Mouse (Mus musculus) hindbrain, embryonic 15.5 days (tissue): Measurements from ENCODE around the gene Wdr63. TPM values are rescaled to one million over a fixed set of nuclear protein-coding genes. Genes with fewer than 3 reads are reported as not detected.
A peak's percentile ranks its signal among the peaks of the same experiment; 100 is the strongest.

Experiments
- ATAC-seq: fragments of 200-750 bp; cut with Nextera tagmentation; 2 replicates; pipeline ENCODE4 v1.8.0; 2017; ENCODE audit warnings: low read depth, moderate number of reproducible peaks, moderate TSS enrichment; ENCODE audit not compliant: low FRiP score
- H3K27ac ChIP-seq: fragments of 300-500 bp; sonication (generic); replicated peaks from 2 replicates; pipeline ENCODE4 v1.5.1; 2015; ENCODE audit warnings: mild to moderate bottlenecking, inconsistent platforms
- H3K27me3 ChIP-seq: fragments of 300-500 bp; sonication (generic); 2 replicates; pipeline ENCODE4 v1.6.1; 2015; ENCODE audit warnings: control low read depth, inconsistent platforms
- H3K36me3 ChIP-seq: fragments of 300-500 bp; sonication (generic); 2 replicates; pipeline ENCODE4 v1.6.1; 2015; ENCODE audit warnings: control low read depth, inconsistent platforms
- H3K4me1 ChIP-seq: fragments of 300-500 bp; sonication (generic); replicated peaks from 2 replicates; pipeline ENCODE4 v1.6.1; 2015; ENCODE audit warnings: control low read depth, inconsistent platforms
- H3K4me2 ChIP-seq: fragments of 300-500 bp; sonication (generic); 2 replicates; pipeline ENCODE4 v1.6.1; 2015; ENCODE audit warnings: moderate library complexity, mild to moderate bottlenecking, inconsistent platforms
- H3K4me3 ChIP-seq: fragments of 300-500 bp; sonication (generic); 2 replicates; pipeline ENCODE4 v1.5.1; 2015; ENCODE audit warnings: mild to moderate bottlenecking, inconsistent platforms
- H3K9ac ChIP-seq: fragments of 300-500 bp; sonication (generic); 2 replicates; pipeline ENCODE4 v1.6.1; 2015; ENCODE audit warnings: inconsistent platforms
- H3K9me3 ChIP-seq: fragments of 300-500 bp; sonication (generic); 2 replicates; pipeline ENCODE4 v1.6.1; 2016; ENCODE audit warnings: control low read depth, inconsistent platforms
- WGBS: fragments of 180-500 bp; shearing (Covaris S2); methylation state at CpG from one replicate; pipeline ENCODE4 v1.1.7; 2015; 5-methylcytosine and 5-hydroxymethylcytosine counted together
- polyA plus RNA-seq: library from polyadenylated mRNA; unstranded; fragments of >200 nt; fragmentation: Nextera tagmentation; extraction: Ambion mirVana; gene quantifications from 2 replicates; pipeline ENCODE4 v1.2.1, GENCODE M21; 2015

Wdr63 gene
- polyA plus RNA-seq, 1 experiment from 2014 or later = 1.7 TPM

DNA sequence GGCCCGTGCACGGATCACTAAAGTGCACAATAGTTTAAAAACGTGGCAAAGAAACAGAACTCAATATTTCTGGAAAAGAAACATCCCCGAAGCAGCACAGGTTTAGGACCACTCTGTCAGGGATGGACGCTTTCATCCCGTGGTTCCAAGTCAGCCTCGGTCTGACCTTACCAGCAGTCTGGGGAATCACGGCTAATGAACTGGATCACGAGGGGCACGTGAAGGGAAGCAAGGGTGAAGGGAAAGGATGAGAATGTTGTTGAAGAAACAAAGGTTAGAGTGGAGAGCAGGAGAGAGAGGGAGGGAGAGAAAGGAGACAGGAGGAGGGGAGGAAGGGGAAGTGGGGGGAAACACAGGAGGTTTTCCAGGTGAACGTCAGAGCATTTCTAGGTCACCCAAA lies 61.9 kb downstream of the Wdr63 start:
- Histone ChIP-seq H3K9me3 (no peaks in the 10 kb centered on the region), H3K36me3 (no peaks in the 10 kb centered on the region), H3K27ac (no peak overlapping the region), H3K4me3 (no peak overlapping the region), H3K4me1 (peaks cover 2% of the 10 kb centered on the region; the same call in 1 of the 2 replicates), H3K27me3 (no peaks in the 10 kb centered on the region), H3K9ac (no peak overlapping the region), H3K4me2 (no peak overlapping the region)
- 85% methylated on average over 11 of the region's 11 CpGs for WGBS
- ATAC-seq = no peak

- H3K27ac ChIP-seq = no peak overlapping the region
- H3K9me3 ChIP-seq = no peaks in the 10 kb centered on the region
- ATAC-seq = peak; percentile 45; the same call in 1 of the 2 replicates
- H3K4me2 ChIP-seq = no peak overlapping the region
- WGBS = 54% methylated on average over 11 of the region's 11 CpGs
- H3K27me3 ChIP-seq = no peaks in the 10 kb centered on the region
- H3K9ac ChIP-seq = no peak overlapping the region
- H3K4me1 ChIP-seq = no peaks in the 10 kb centered on the region
- no peaks in the 10 kb centered on the region for H3K36me3 ChIP-seq
- H3K4me3 ChIP-seq = no peak overlapping the region
These were observed 63.0 kb downstream of the Wdr63 start for GRCm38 (mm10) chr3:146044977-146045376.

GRCm38 (mm10) chr3:146041382-146041781 lies 66.5 kb downstream of the Wdr63 start:
- H3K4me3 ChIP-seq = no peak overlapping the region
- ATAC-seq = no peak
- no peaks in the 10 kb centered on the region for H3K27me3 ChIP-seq
- no peak overlapping the region for H3K27ac ChIP-seq
- peaks cover 5% of the 10 kb centered on the region; the same call in 1 of the 2 replicates for H3K4me1 ChIP-seq
- H3K9me3 ChIP-seq = no peaks in the 10 kb centered on the region
- WGBS = 94% methylated on average over 11 of the region's 11 CpGs
- no peak overlapping the region for H3K9ac ChIP-seq
- H3K36me3 ChIP-seq = no peaks in the 10 kb centered on the region
- no peak overlapping the region for H3K4me2 ChIP-seq

GRCm38 (mm10) chr3:146039132-146039903 lies 68.6 kb downstream of the Wdr63 start:
- no peak for ATAC-seq
- no peaks in the 10 kb centered on the region for H3K27me3 ChIP-seq
- 74% methylated on average over 12 of the region's 12 CpGs for WGBS
- no peak overlapping the region for H3K4me2 ChIP-seq
- H3K9me3 ChIP-seq = no peaks in the 10 kb centered on the region
- H3K27ac ChIP-seq = no peak overlapping the region
- no peak overlapping the region for H3K4me3 ChIP-seq
- H3K4me1 ChIP-seq = peaks cover 5% of the 10 kb centered on the region; the same call in 1 of the 2 replicates
- no peak overlapping the region for H3K9ac ChIP-seq
- H3K36me3 ChIP-seq = no peaks in the 10 kb centered on the region

GRCm38 (mm10) chr3:146037906-146038305 lies 70.0 kb downstream of the Wdr63 start:
- 32% methylated on average over 15 of the region's 15 CpGs for WGBS

GRCm38 (mm10) chr3:146032976-146033375 lies 75.0 kb downstream of the Wdr63 start:
- Histone ChIP-seq H3K27ac (no peak overlapping the region), H3K4me1 (peaks cover 9% of the 10 kb centered on the region; the same call in 1 of the 2 replicates), H3K9ac (no peak overlapping the region), H3K36me3 (no peaks in the 10 kb centered on the region), H3K4me3 (no peak overlapping the region), H3K9me3 (no peaks in the 10 kb centered on the region), H3K4me2 (no peak overlapping the region), H3K27me3 (no peaks in the 10 kb centered on the region)
- 92% methylated on average over 5 of the region's 5 CpGs for WGBS
- ATAC-seq = no peak

More at GRCm38 (mm10) chr3:146037906-146038305, 70.0 kb downstream of the Wdr63 start:
- ATAC-seq = peak; percentile 23; the same call in 1 of the 2 replicates
- no peak overlapping the region for H3K9ac ChIP-seq
- H3K4me2 ChIP-seq = no peak overlapping the region
- no peak overlapping the region for H3K4me3 ChIP-seq
- H3K27ac ChIP-seq = 0 out of 2 replicates have a peak overlapping the region, but pooled peaks have one; percentile 23
- no peaks in the 10 kb centered on the region for H3K36me3 ChIP-seq
- no peaks in the 10 kb centered on the region for H3K9me3 ChIP-seq
- peaks cover 5% of the 10 kb centered on the region; the same call in 1 of the 2 replicates for H3K4me1 ChIP-seq
- H3K27me3 ChIP-seq = no peaks in the 10 kb centered on the region

DNA sequence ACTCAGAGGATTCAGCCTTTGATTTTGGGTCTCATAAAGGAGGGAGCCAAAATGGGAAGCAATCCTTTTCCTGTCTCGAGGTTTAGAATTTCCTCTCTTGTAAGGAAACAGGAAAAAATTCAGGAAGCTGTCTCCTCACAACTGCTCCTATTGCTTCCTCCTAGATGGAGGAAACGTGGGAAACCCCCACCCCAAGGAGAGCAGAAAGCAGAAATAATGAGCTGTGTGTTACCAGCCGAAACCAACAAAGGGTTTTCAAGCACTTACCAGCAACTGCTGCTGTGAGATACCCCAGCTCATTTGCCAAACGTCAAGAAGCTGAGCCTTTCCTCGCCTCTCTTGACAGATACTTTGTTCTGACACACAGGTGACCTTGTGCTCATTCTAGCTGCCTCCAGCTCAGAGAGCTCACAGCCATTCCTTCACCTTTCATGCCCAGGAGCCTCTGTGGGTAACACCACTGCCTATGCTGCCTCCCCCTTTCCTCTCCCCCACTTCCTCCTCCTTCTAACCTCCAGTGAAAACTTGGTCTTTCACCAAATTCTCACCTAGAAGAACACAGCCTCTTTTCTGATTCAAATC lies 77.6 kb downstream of the Wdr63 start:
- H3K4me2 ChIP-seq = no peak overlapping the region
- peaks cover 6% of the 10 kb centered on the region; the same call in 1 of the 2 replicates for H3K4me1 ChIP-seq
- no peak overlapping the region for H3K4me3 ChIP-seq
- peak; percentile 34; the same call in 1 of the 2 replicates for ATAC-seq
- H3K9me3 ChIP-seq = no peaks in the 10 kb centered on the region
- no peak overlapping the region for H3K9ac ChIP-seq
- 20% methylated on average over 5 of the region's 5 CpGs for WGBS
- H3K36me3 ChIP-seq = no peaks in the 10 kb centered on the region
- no peaks in the 10 kb centered on the region for H3K27me3 ChIP-seq
- H3K27ac ChIP-seq = peak overlapping the region; percentile 7; the same call in 1 of the 2 replicates

- Histone ChIP-seq H3K27ac (no peak overlapping the region), H3K27me3 (no peaks in the 10 kb centered on the region), H3K9me3 (no peaks in the 10 kb centered on the region), H3K4me1 (peaks cover 6% of the 10 kb centered on the region; the same call in 1 of the 2 replicates), H3K4me2 (no peak overlapping the region), H3K9ac (no peak overlapping the region), H3K36me3 (no peaks in the 10 kb centered on the region), H3K4me3 (no peak overlapping the region)
- ATAC-seq = no peak
- WGBS = 82% methylated on average over 3 of the region's 3 CpGs
These were observed 78.7 kb downstream of the Wdr63 start for GRCm38 (mm10) chr3:146029234-146029633.

- ATAC-seq = no peak
- WGBS = 86% methylated on average over 2 of the region's 2 CpGs
- peaks cover 6% of the 10 kb centered on the region; the same call in 1 of the 2 replicates for H3K4me1 ChIP-seq
- no peaks in the 10 kb centered on the region for H3K36me3 ChIP-seq
- no peaks in the 10 kb centered on the region for H3K27me3 ChIP-seq
- H3K4me2 ChIP-seq = no peak overlapping the region
- H3K4me3 ChIP-seq = no peak overlapping the region
- no peak overlapping the region for H3K27ac ChIP-seq
- no peak overlapping the region for H3K9ac ChIP-seq
- H3K9me3 ChIP-seq = no peaks in the 10 kb centered on the region
These were observed 79.5 kb downstream of the Wdr63 start for GRCm38 (mm10) chr3:146028406-146028805.

GRCm38 (mm10) chr3:146027116-146027515 lies 80.8 kb downstream of the Wdr63 start:
- H3K27me3 ChIP-seq = no peaks in the 10 kb centered on the region
- H3K4me2 ChIP-seq = no peak overlapping the region
- no peak overlapping the region for H3K27ac ChIP-seq
- no peak overlapping the region for H3K4me3 ChIP-seq
- no peaks in the 10 kb centered on the region for H3K9me3 ChIP-seq
- peaks cover 6% of the 10 kb centered on the region; the same call in 1 of the 2 replicates for H3K4me1 ChIP-seq
- H3K36me3 ChIP-seq = no peaks in the 10 kb centered on the region
- no peak for ATAC-seq
- WGBS = 48% methylated on average over 6 of the region's 6 CpGs
- H3K9ac ChIP-seq = no peak overlapping the region

GRCm38 (mm10) chr3:146025499-146025898 lies 82.4 kb downstream of the Wdr63 start:
- H3K9me3 ChIP-seq = no peaks in the 10 kb centered on the region
- ATAC-seq = no peak
- H3K27ac ChIP-seq = no peak overlapping the region
- 95% methylated on average over 6 of the region's 6 CpGs for WGBS
- H3K4me3 ChIP-seq = no peak overlapping the region
- no peaks in the 10 kb centered on the region for H3K36me3 ChIP-seq
- H3K4me2 ChIP-seq = no peak overlapping the region
- peaks cover 5% of the 10 kb centered on the region; the same call in 1 of the 2 replicates for H3K4me1 ChIP-seq
- H3K9ac ChIP-seq = no peak overlapping the region
- H3K27me3 ChIP-seq = no peaks in the 10 kb centered on the region

GRCm38 (mm10) chr3:146024746-146025145 lies 83.2 kb downstream of the Wdr63 start:
- H3K4me2 ChIP-seq = no peak overlapping the region

More at GRCm38 (mm10) chr3:146024746-146025145, 83.2 kb downstream of the Wdr63 start:
- H3K9ac ChIP-seq = no peak overlapping the region
- 88% methylated on average over 7 of the region's 7 CpGs for WGBS
- H3K4me3 ChIP-seq = no peak overlapping the region
- ATAC-seq = no peak
- H3K9me3 ChIP-seq = no peaks in the 10 kb centered on the region
- no peaks in the 10 kb centered on the region for H3K27me3 ChIP-seq
- no peak overlapping the region for H3K27ac ChIP-seq
- no peaks in the 10 kb centered on the region for H3K4me1 ChIP-seq
- no peaks in the 10 kb centered on the region for H3K36me3 ChIP-seq
